Mouse (Mus musculus): ENCODE measurements at regions not wholly inside any gene's neighbourhood (a gene's known extent, or its start where the extent isn't known, plus 50 kb on each side); places are given as distances from the start of the nearest gene placed in this dataset.

GRCm38 (mm10) chr15:88089486-88089885, 510.6 kb upstream of the Zdhhc25 start:
- Histone ChIP-seq H3K27me3 (ENCODE audit: insufficient read depth, low read length) (no peaks in the 10 kb centered on the region), H3K36me3 (ENCODE audit: insufficient read depth, low read length) (no peaks in the 10 kb centered on the region), H3K9me3 (ENCODE audit: low read length) (peaks cover 7% of the 10 kb centered on the region; the same call in 1 of the 2 replicates), H3K4me1 (replicated peaks; ENCODE audit: low read depth, low read length) (no peaks in the 10 kb centered on the region), H3K4me3 (replicated peaks; ENCODE audit: low read length) (no peak overlapping the region)
- TF ChIP-seq POU5F1 (IDR thresholded peaks at IDR 0.05; ENCODE audit: borderline replicate concordance, low read length) (no peak), CTCF (conservative IDR thresholded peaks at IDR 0.05; ENCODE audit: low read length) (no peak), NANOG (IDR thresholded peaks at IDR 0.05; ENCODE audit: borderline replicate concordance, low read length) (no peak)

- Histone ChIP-seq H3K27me3 (ENCODE audit: insufficient read depth, low read length) (no peaks in the 10 kb centered on the region), H3K36me3 (ENCODE audit: insufficient read depth, low read length) (no peaks in the 10 kb centered on the region), H3K4me1 (replicated peaks; ENCODE audit: low read depth, low read length) (no peaks in the 10 kb centered on the region), H3K4me3 (replicated peaks; ENCODE audit: low read length) (no peak overlapping the region), H3K9me3 (ENCODE audit: low read length) (peaks cover 7% of the 10 kb centered on the region; the same call in 1 of the 2 replicates)
- no peak for TF ChIP-seq POU5F1 (IDR thresholded peaks at IDR 0.05; ENCODE audit: borderline replicate concordance, low read length)
- peak; percentile 51 for TF ChIP-seq CTCF (conservative IDR thresholded peaks at IDR 0.05; ENCODE audit: low read length)
Measured at GRCm38 (mm10) chr15:88091390-88091789, 508.7 kb upstream of the Zdhhc25 start.

DNA sequence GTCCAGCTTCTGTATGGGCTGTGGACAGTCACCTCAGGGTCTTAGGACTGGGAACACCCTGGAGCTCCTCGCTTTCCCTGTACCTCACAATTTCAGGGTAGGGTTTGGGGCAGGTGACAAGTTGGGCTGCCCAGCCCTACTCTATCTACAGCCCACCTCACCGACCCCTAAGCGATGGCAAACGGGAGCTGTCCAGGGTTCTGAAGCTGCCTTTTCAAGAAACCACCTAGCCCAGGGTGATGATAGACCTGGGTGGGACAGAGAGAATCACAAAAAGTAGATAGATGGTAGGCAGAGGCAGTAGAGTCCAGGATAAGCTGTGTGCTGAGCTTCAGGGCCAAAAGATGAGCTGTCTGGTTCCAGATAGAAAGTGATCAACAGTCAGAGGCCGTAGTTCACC, 479.7 kb upstream of the Zdhhc25 start:
- Histone ChIP-seq H3K4me3 (replicated peaks; ENCODE audit: low read length) (no peak overlapping the region), H3K4me1 (replicated peaks; ENCODE audit: low read depth, low read length) (no peaks in the 10 kb centered on the region), H3K36me3 (ENCODE audit: insufficient read depth, low read length) (no peaks in the 10 kb centered on the region), H3K27me3 (ENCODE audit: insufficient read depth, low read length) (no peaks in the 10 kb centered on the region), H3K9me3 (ENCODE audit: low read length) (no peaks in the 10 kb centered on the region)
- TF ChIP-seq NANOG (IDR thresholded peaks at IDR 0.05; ENCODE audit: borderline replicate concordance, low read length) (no peak), CTCF (conservative IDR thresholded peaks at IDR 0.05; ENCODE audit: low read length) (no peak), POU5F1 (IDR thresholded peaks at IDR 0.05; ENCODE audit: borderline replicate concordance, low read length) (no peak)

DNA sequence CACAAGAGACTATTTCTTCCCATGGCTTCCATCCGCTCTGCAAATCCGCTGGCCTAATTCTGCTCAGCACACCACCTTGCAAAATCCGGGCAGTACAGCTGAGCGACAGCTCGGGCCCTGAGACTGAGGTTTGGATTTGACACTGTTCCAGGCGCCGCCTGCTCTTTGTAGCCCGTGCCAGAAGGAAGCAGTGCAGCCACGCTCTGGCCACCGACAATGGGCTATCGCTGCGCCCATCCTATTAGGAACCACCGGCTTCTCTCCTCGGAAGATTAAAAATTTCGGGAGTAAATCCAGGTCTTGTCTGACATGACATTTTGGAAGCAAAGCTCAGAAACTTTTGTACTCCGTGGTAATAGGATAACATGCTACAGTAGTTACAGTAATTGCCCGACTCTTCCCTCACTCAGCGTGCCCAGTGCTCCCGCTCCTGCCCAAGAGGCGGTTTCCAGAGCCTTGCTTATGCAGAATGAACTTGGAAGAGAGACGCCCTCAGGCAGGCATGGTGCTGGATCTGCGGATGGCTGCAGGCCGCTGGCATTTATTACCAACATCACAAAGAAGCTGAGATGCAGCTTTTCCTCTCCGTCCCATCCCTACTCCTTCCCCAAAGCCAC, 476.1 kb upstream of the Zdhhc25 start:
- TF ChIP-seq NANOG (IDR thresholded peaks at IDR 0.05; ENCODE audit: borderline replicate concordance, low read length) (no peak), CTCF (conservative IDR thresholded peaks at IDR 0.05; ENCODE audit: low read length) (no peak), POU5F1 (IDR thresholded peaks at IDR 0.05; ENCODE audit: borderline replicate concordance, low read length) (no peak)
- Histone ChIP-seq H3K9me3 (ENCODE audit: low read length) (no peaks in the 10 kb centered on the region), H3K4me3 (replicated peaks; ENCODE audit: low read length) (no peak overlapping the region), H3K36me3 (ENCODE audit: insufficient read depth, low read length) (no peaks in the 10 kb centered on the region), H3K4me1 (replicated peaks; ENCODE audit: low read depth, low read length) (no peaks in the 10 kb centered on the region), H3K27me3 (ENCODE audit: insufficient read depth, low read length) (no peaks in the 10 kb centered on the region)

DNA sequence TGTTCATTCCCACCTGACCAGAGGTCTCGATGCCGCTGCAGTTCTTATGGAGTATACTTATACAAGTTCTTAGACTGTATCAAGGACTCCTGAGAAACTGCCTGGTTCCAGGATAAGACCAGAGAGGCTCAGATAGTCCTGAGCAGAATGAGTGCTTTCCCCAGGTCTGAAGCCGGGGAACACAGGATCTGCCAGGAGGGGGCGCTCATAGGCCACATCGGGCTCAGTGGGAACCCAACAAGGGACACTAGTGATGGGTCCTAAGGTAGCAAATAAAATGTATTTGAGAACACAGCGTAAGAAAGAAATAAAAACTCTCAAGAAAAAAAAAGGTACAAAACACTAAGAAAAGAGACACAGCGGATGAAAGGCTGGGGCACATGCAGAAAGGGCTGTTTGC, 454.0 kb upstream of the Zdhhc25 start:
- Histone ChIP-seq H3K9me3 (ENCODE audit: low read length) (no peaks in the 10 kb centered on the region), H3K4me3 (replicated peaks; ENCODE audit: low read length) (no peak overlapping the region), H3K36me3 (ENCODE audit: insufficient read depth, low read length) (no peaks in the 10 kb centered on the region), H3K27me3 (ENCODE audit: insufficient read depth, low read length) (no peaks in the 10 kb centered on the region), H3K4me1 (replicated peaks; ENCODE audit: low read depth, low read length) (no peaks in the 10 kb centered on the region)
- TF ChIP-seq CTCF (conservative IDR thresholded peaks at IDR 0.05; ENCODE audit: low read length) (peak; percentile 62), NANOG (IDR thresholded peaks at IDR 0.05; ENCODE audit: borderline replicate concordance, low read length) (no peak)

DNA sequence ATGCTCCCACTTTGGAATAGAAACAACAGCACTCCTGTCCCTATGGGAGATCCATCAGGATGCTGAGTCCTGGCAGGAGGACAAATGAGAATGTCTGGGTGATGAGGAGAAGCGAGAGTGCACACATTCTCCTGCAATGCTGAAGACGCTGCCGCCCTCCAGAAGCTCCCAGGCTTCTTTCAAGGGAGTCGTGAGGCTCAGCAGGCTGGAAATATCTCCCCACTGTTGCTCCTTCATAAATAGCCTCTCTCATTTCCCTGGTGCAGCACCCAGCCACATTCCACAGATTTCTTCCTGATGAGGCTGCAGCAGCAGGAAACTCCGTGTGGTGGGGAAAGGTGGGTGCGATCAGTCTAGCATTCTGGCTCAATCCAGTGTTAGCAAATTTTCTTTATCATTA, 448.9 kb upstream of the Zdhhc25 start:
- Histone ChIP-seq H3K4me1 (replicated peaks; ENCODE audit: low read depth, low read length) (no peaks in the 10 kb centered on the region), H3K36me3 (ENCODE audit: insufficient read depth, low read length) (no peaks in the 10 kb centered on the region), H3K27me3 (ENCODE audit: insufficient read depth, low read length) (no peaks in the 10 kb centered on the region), H3K4me3 (replicated peaks; ENCODE audit: low read length) (no peak overlapping the region), H3K9me3 (ENCODE audit: low read length) (no peaks in the 10 kb centered on the region)
- TF ChIP-seq CTCF (conservative IDR thresholded peaks at IDR 0.05; ENCODE audit: low read length): no peak
- TF ChIP-seq NANOG (IDR thresholded peaks at IDR 0.05; ENCODE audit: borderline replicate concordance, low read length): no peak
- no peak for TF ChIP-seq POU5F1 (IDR thresholded peaks at IDR 0.05; ENCODE audit: borderline replicate concordance, low read length)

GRCm38 (mm10) chr15:88159618-88160170, 440.4 kb upstream of the Zdhhc25 start:
- no peaks in the 10 kb centered on the region for H3K4me1 ChIP-seq (replicated peaks; ENCODE audit: low read depth, low read length)
- H3K4me3 ChIP-seq (replicated peaks; ENCODE audit: low read length): no peak overlapping the region
- peaks cover 8% of the 10 kb centered on the region; the same call in 1 of the 2 replicates for H3K9me3 ChIP-seq (ENCODE audit: low read length)
- no peaks in the 10 kb centered on the region for H3K27me3 ChIP-seq (ENCODE audit: insufficient read depth, low read length)
- no peaks in the 10 kb centered on the region for H3K36me3 ChIP-seq (ENCODE audit: insufficient read depth, low read length)
- TF ChIP-seq CTCF (conservative IDR thresholded peaks at IDR 0.05; ENCODE audit: low read length) (no peak), POU5F1 (IDR thresholded peaks at IDR 0.05; ENCODE audit: borderline replicate concordance, low read length) (no peak), NANOG (IDR thresholded peaks at IDR 0.05; ENCODE audit: borderline replicate concordance, low read length) (no peak)

GRCm38 (mm10) chr15:88160291-88160690, 439.8 kb upstream of the Zdhhc25 start:
- Histone ChIP-seq H3K4me1 (replicated peaks; ENCODE audit: low read depth, low read length) (no peaks in the 10 kb centered on the region), H3K4me3 (replicated peaks; ENCODE audit: low read length) (no peak overlapping the region), H3K36me3 (ENCODE audit: insufficient read depth, low read length) (no peaks in the 10 kb centered on the region), H3K9me3 (ENCODE audit: low read length) (peaks cover 8% of the 10 kb centered on the region; the same call in 1 of the 2 replicates), H3K27me3 (ENCODE audit: insufficient read depth, low read length) (no peaks in the 10 kb centered on the region)
- TF ChIP-seq CTCF (conservative IDR thresholded peaks at IDR 0.05; ENCODE audit: low read length) (no peak), POU5F1 (IDR thresholded peaks at IDR 0.05; ENCODE audit: borderline replicate concordance, low read length) (no peak)

GRCm38 (mm10) chr15:88163438-88163837, 436.7 kb upstream of the Zdhhc25 start:
- no peaks in the 10 kb centered on the region for H3K36me3 ChIP-seq (ENCODE audit: insufficient read depth, low read length)
- TF ChIP-seq POU5F1 (IDR thresholded peaks at IDR 0.05; ENCODE audit: borderline replicate concordance, low read length): no peak

More at GRCm38 (mm10) chr15:88163438-88163837, 436.7 kb upstream of the Zdhhc25 start:
- Histone ChIP-seq H3K4me1 (replicated peaks; ENCODE audit: low read depth, low read length) (no peaks in the 10 kb centered on the region), H3K27me3 (ENCODE audit: insufficient read depth, low read length) (no peaks in the 10 kb centered on the region), H3K9me3 (ENCODE audit: low read length) (peaks cover 8% of the 10 kb centered on the region; the same call in 1 of the 2 replicates), H3K4me3 (replicated peaks; ENCODE audit: low read length) (no peak overlapping the region)
